Mouse (Mus musculus): ENCODE results near the gene Pde7b. TPM values are rescaled to one million over a fixed set of nuclear protein-coding genes. Genes with fewer than 3 reads are reported as not detected.

Pde7b gene
- polyA plus RNA-seq, 1 experiment from 2014 or later, result 0.29 TPM

DNA sequence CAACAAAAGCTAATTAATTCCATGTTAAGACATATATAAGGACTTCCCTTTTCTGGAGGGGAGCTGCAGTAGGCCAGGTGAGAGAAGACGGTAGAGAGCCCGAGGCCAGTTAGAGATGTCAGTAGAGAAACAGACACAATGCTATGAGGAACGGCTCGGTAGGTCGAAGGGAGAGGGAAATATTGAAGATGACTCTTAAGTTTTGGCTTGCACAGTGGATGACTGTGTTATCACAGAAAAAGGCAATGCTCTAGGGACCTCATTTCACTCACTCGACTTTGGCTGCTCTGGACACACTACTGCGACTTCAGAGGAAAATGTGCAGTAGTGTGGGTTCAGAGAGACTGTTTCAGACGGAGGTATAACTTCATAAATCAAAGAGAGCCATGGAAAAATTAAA is 234.6 kb downstream of the Pde7b start:
- Histone ChIP-seq H3K4me1 (replicated peaks) (no peaks in the 10 kb centered on the region), H3K36me3 (no peaks in the 10 kb centered on the region), H3K27ac (no peak overlapping the region), H3K4me3 (replicated peaks) (no peak overlapping the region), H3K9ac (no peak overlapping the region), H3K4me2 (no peak overlapping the region), H3K27me3 (no peaks in the 10 kb centered on the region), H3K9me3 (replicated peaks) (no peaks in the 10 kb centered on the region)
- DNase-seq, result no peak
- ATAC-seq (ENCODE audit: low read depth), result no peak
- WGBS (ENCODE audit: insufficient replicate concordance), result 52% methylated on average over 8 of the region's 8 CpGs

DNA sequence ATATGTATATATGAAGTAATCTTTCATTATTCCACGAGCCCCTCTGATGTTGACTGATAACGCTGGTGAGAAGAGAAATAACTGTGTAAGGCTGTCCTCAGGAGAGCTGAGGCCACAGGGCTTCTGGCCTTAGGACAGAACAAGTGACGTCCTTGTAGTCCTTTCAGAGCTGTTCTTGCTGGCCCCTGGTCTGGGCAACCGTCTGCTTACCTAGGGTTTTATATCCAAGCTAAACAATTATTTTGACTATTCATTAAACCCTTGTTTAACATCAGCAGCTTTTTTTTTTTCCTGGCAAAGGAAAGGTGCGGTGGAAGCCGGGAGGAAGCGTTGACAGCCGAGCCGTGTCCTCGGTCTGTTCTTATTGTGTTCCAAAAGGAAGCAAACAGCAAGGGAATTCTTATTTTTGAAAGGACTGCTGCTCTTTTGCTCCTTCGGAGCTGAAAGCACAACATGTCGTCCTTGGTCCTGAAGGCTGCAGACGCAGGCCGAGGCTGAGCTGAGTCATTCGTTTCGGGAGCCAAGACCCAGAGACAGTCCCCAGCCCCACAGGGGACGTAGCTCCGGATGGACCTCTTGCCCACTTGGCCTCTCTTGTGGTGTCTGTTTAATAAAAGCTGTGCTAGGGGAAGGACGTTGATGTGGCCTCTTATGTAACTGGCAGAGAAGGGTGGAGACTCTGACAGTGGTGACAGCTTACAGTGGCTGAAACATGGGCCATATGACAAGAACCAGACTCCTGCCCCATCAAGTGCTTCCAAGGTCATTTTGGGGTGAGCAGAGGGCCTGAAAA is 238.2 kb downstream of the Pde7b start:
- ATAC-seq (ENCODE audit: low read depth) (no peak), DNase-seq (no peak)
- no peak overlapping the region for H3K9ac ChIP-seq
- H3K4me1 ChIP-seq (replicated peaks), result no peaks in the 10 kb centered on the region
- H3K36me3 ChIP-seq, result no peaks in the 10 kb centered on the region
- H3K4me2 ChIP-seq, result no peak overlapping the region
- H3K27ac ChIP-seq, result no peak overlapping the region
- 55% methylated on average over 19 of the region's 19 CpGs for WGBS (ENCODE audit: insufficient replicate concordance)
- H3K27me3 ChIP-seq, result no peaks in the 10 kb centered on the region
- no peaks in the 10 kb centered on the region for H3K9me3 ChIP-seq (replicated peaks)
- no peak overlapping the region for H3K4me3 ChIP-seq (replicated peaks)

DNA sequence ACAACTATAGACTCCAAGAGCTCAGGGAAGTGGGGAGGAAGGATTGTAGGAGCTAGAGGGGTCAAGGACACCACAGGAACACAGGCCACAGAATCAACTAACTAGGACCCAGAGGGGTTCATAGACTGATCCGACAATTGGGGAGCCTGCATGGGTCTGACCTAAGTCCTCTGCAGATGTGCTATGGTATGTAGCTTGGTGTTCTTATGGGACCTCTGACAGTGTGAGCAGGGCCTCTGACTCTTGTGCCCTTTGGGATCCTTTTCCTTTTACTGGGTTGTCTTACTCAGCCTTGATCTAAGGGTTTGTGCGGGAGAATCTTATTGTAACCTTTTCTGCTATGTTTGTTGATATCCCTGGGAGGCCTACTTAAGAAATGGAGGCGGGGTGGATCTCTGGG is 239.1 kb downstream of the Pde7b start:
- 70% methylated on average over 3 of the region's 3 CpGs for WGBS (ENCODE audit: insufficient replicate concordance)
- Histone ChIP-seq H3K36me3 (no peaks in the 10 kb centered on the region), H3K27ac (no peak overlapping the region), H3K4me2 (no peak overlapping the region), H3K27me3 (no peaks in the 10 kb centered on the region), H3K4me1 (replicated peaks) (no peaks in the 10 kb centered on the region), H3K9me3 (replicated peaks) (no peaks in the 10 kb centered on the region), H3K4me3 (replicated peaks) (no peak overlapping the region), H3K9ac (no peak overlapping the region)
- ATAC-seq (ENCODE audit: low read depth) (no peak), DNase-seq (no peak)

DNA sequence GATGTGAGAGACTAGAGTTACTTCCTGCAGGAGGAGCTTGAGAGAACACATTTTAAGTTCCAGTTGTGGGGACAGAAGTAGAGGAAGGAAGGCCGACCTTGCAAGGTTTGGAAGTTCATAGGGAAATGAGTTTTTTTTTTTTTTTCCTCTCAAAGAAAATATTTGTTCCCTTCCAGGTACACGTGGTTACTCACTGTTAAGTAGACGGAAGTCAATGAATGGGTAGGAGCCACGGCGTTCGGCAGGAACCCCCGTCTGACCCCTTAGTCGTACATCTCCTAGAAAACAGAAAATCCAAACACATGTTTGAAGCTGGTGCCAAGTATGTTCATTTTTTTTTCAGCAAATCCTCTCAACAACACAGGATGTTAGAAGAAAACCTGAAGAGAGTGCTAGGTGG is 245.4 kb downstream of the Pde7b start:
- no peak for ATAC-seq (ENCODE audit: low read depth)

DNA sequence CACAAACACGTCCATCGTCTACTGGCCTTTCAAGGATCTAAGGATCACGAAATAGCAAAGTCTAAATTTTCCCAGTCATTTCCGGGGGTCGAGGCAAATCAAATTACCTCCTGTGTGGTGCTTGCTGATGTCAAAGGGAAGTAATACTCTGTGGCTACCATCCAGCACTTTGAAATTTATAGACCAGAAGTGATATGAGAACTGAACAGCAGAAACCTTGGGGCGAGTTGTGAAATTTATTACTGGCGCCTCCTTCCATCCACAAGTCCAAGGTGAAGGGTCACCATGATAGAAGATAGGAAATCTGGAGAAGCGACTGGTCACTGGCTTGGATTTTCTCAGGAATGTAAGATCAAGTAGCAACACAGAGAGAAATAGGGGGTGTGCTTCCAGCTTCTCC is 246.4 kb downstream of the Pde7b start:
- 58% methylated on average over 8 of the region's 8 CpGs for WGBS (ENCODE audit: insufficient replicate concordance)
- H3K36me3 ChIP-seq, result no peaks in the 10 kb centered on the region
- H3K4me1 ChIP-seq (replicated peaks), result no peaks in the 10 kb centered on the region
- no peak overlapping the region for H3K27ac ChIP-seq
- H3K27me3 ChIP-seq, result no peaks in the 10 kb centered on the region
- DNase-seq, result no peak
- no peak for ATAC-seq (ENCODE audit: low read depth)
- H3K9ac ChIP-seq, result no peak overlapping the region
- H3K4me2 ChIP-seq, result no peak overlapping the region
- H3K9me3 ChIP-seq (replicated peaks), result no peaks in the 10 kb centered on the region
- H3K4me3 ChIP-seq (replicated peaks), result no peak overlapping the region

More for the DNA sequence above, 245.4 kb downstream of the Pde7b start:
- no peaks in the 10 kb centered on the region for H3K9me3 ChIP-seq (replicated peaks)
- H3K4me1 ChIP-seq (replicated peaks), result no peaks in the 10 kb centered on the region
- H3K36me3 ChIP-seq, result no peaks in the 10 kb centered on the region
- no peak overlapping the region for H3K4me3 ChIP-seq (replicated peaks)
- H3K4me2 ChIP-seq, result no peak overlapping the region
- no peak overlapping the region for H3K27ac ChIP-seq
- no peak for DNase-seq
- no peak overlapping the region for H3K9ac ChIP-seq
- WGBS (ENCODE audit: insufficient replicate concordance), result 62% methylated on average over 8 of the region's 8 CpGs
- no peaks in the 10 kb centered on the region for H3K27me3 ChIP-seq

DNA sequence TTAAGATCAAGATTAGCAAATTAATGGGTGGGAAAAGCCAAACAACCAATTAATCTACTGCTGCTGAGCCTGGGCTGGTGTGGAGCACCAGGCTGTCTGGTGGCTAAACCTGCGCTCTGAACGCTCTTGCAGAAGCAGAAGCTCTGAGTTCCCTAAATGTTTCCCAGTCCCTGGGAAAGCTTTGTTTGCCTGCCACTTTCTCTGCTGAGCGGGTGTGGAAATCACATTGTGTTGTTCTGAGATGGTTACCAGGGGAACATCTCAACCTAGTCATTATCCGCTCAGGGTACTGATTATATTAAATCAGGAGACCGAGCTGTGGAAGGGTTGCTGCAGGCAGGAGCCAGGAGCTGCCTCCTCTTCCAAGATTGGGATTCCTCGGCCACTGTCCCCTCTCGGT is 250.0 kb downstream of the Pde7b start:
- no peak overlapping the region for H3K4me2 ChIP-seq
- no peak for DNase-seq
- H3K27me3 ChIP-seq, result no peaks in the 10 kb centered on the region
- 70% methylated on average over 7 of the region's 7 CpGs for WGBS (ENCODE audit: insufficient replicate concordance)
- H3K27ac ChIP-seq, result no peak overlapping the region
- no peak for ATAC-seq (ENCODE audit: low read depth)
- no peaks in the 10 kb centered on the region for H3K4me1 ChIP-seq (replicated peaks)
- no peaks in the 10 kb centered on the region for H3K9me3 ChIP-seq (replicated peaks)
- H3K36me3 ChIP-seq, result no peaks in the 10 kb centered on the region
- H3K4me3 ChIP-seq (replicated peaks), result no peak overlapping the region
- no peak overlapping the region for H3K9ac ChIP-seq

DNA sequence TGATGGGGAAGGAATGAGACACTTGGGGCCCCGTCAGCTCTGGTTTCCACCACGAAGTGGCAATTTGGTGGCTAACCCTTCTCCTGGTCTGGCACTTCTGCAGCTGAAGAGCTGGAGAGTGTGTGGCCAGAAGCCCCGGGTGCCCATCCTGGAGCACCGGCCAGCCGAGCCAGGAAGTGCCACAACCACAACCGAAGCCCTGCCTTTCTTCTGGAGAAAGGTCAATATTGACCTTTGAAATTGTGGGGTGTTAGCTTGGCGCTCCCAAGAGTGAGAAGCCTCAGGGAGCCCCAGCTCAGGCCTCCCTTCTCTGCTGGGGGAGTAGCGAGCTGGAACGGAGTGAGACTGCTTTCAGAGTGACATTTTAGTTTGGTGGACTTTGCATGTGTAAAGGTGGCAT is 250.8 kb downstream of the Pde7b start:
- DNase-seq (no peak), ATAC-seq (ENCODE audit: low read depth) (no peak)
- Histone ChIP-seq H3K4me2 (no peak overlapping the region), H3K27me3 (no peaks in the 10 kb centered on the region), H3K9me3 (replicated peaks) (no peaks in the 10 kb centered on the region), H3K4me3 (replicated peaks) (no peak overlapping the region), H3K9ac (no peak overlapping the region), H3K36me3 (no peaks in the 10 kb centered on the region), H3K27ac (no peak overlapping the region), H3K4me1 (replicated peaks) (no peaks in the 10 kb centered on the region)
- 44% methylated on average over 9 of the region's 9 CpGs for WGBS (ENCODE audit: insufficient replicate concordance)

DNA sequence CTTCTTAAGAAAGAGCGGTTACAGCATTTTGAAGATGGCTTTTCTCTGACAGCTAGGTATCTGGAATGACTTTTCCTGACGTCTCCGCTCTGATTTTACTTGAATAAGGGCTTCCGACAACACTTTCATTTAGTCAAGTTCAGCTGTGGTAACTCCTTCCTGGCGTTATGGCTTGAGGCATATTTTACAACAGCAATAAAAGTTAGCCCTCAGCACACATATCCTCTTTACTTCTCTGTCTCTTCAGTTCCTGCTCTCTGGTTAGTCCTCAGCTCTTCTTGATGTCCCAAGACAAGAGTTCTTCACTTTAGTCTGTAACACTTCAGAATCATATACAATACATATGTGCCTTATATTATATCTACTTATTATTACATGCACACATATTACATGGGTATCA is 251.4 kb downstream of the Pde7b start:
- Histone ChIP-seq H3K9me3 (replicated peaks) (no peaks in the 10 kb centered on the region), H3K27me3 (no peaks in the 10 kb centered on the region), H3K4me2 (no peak overlapping the region), H3K36me3 (no peaks in the 10 kb centered on the region), H3K9ac (no peak overlapping the region), H3K27ac (no peak overlapping the region), H3K4me3 (replicated peaks) (no peak overlapping the region), H3K4me1 (replicated peaks) (no peaks in the 10 kb centered on the region)
- DNase-seq (no peak), ATAC-seq (ENCODE audit: low read depth) (no peak)
- 74% methylated on average over 5 of the region's 5 CpGs for WGBS (ENCODE audit: insufficient replicate concordance)

DNA sequence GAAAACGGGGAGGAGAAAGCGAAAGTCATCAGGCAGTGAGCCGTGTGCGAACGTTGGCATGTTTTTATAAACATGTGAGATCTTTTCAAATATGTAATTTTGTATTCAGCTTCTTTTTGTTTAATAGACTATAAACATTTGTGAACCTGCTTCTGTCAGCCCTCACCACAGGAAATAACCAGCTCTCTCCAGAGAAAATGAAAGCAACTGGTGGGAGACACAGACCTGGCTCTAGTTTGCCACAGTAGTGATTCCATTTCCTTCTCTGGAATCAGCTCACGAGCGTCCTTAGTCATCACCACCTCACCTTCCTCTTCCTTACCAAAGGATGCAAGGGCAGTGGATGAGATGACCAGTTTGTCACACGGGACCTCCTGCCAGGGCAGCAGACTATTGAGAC is 252.9 kb downstream of the Pde7b start:
- H3K4me3 ChIP-seq (replicated peaks), result no peak overlapping the region
- WGBS (ENCODE audit: insufficient replicate concordance), result 71% methylated on average over 8 of the region's 8 CpGs
- ATAC-seq (ENCODE audit: low read depth), result no peak
- no peaks in the 10 kb centered on the region for H3K36me3 ChIP-seq
- H3K9ac ChIP-seq, result no peak overlapping the region
- no peak overlapping the region for H3K27ac ChIP-seq
- H3K9me3 ChIP-seq (replicated peaks), result no peaks in the 10 kb centered on the region
- H3K4me2 ChIP-seq, result no peak overlapping the region
- no peaks in the 10 kb centered on the region for H3K27me3 ChIP-seq
- H3K4me1 ChIP-seq (replicated peaks), result no peaks in the 10 kb centered on the region
- no peak for DNase-seq

DNA sequence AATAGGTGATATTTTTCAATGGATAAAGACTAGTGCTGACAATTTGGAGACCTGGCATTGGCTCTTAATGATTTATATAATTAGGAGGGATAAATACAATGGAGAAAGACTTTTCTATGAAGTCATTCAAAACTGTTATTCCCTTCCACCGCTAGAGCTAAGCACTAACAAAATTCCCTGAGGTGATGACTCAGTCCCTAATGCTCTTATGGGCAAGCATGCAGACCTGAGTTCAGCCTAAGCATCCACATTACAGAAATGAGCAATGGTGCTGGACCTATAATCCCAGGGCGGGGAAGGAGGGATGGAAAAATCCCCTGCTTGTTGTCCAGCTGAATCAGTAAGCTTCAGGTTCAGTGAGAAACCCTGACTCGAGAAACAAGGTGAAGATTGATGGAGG is 260.2 kb downstream of the Pde7b start:
- H3K9me3 ChIP-seq (replicated peaks), result no peaks in the 10 kb centered on the region
- no peaks in the 10 kb centered on the region for H3K36me3 ChIP-seq
- WGBS (ENCODE audit: insufficient replicate concordance), result 59% methylated on average over 3 of the region's 3 CpGs
- H3K27me3 ChIP-seq, result no peaks in the 10 kb centered on the region
- no peak overlapping the region for H3K9ac ChIP-seq
- no peak overlapping the region for H3K4me3 ChIP-seq (replicated peaks)
- DNase-seq (no peak), ATAC-seq (ENCODE audit: low read depth) (no peak)
- H3K4me2 ChIP-seq, result no peak overlapping the region
- H3K27ac ChIP-seq, result no peak overlapping the region
- H3K4me1 ChIP-seq (replicated peaks), result no peaks in the 10 kb centered on the region

DNA sequence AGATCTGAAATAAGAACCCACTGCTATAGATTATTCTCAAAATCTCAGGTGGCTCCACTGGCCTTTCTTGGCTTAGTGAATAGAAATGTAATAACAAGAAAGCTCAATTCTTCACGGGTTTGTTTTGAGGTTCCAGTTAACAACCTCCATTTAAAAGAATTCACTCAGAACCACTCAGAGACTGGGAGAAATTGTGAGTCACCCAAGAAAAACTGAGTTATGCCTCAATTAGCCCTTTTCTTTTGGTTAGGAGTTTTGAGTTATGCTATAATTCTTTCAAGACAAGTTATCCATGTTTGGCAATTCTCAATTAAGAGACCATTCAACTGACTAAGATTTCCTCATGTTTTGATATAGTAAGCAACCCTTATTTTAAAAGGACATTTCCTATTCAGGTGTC is 260.9 kb downstream of the Pde7b start:
- no peak for ATAC-seq (ENCODE audit: low read depth)

DNA sequence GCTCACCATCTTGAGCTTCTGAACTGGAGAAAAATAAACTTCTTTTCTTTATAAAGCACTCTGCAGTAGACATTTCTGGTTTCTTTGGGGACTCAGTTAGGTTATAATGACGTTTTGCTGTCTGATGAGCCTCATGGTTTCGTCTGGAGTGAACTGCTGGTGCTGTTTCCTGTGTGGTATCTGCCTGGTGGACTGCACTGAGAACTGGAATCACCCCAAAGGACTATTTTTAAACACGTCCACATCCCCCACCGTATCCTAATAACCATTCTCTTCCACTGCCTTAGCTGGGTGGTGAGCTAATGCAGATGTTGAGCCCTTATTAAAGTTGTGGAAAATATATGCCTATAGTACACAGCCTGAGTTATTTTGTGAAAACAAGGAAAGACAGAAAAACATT is 262.3 kb downstream of the Pde7b start:
- no peaks in the 10 kb centered on the region for H3K4me1 ChIP-seq (replicated peaks)
- 15% methylated on average over 4 of the region's 4 CpGs for WGBS (ENCODE audit: insufficient replicate concordance)
- H3K27me3 ChIP-seq, result no peaks in the 10 kb centered on the region
- H3K9ac ChIP-seq, result no peak overlapping the region
- H3K4me2 ChIP-seq, result no peak overlapping the region
- H3K9me3 ChIP-seq (replicated peaks), result no peaks in the 10 kb centered on the region
- H3K4me3 ChIP-seq (replicated peaks), result no peak overlapping the region
- H3K27ac ChIP-seq, result no peak overlapping the region
- ATAC-seq (ENCODE audit: low read depth) (no peak), DNase-seq (no peak)
- H3K36me3 ChIP-seq, result no peaks in the 10 kb centered on the region

More for the DNA sequence above, 260.9 kb downstream of the Pde7b start:
- Histone ChIP-seq H3K9ac (no peak overlapping the region), H3K27ac (no peak overlapping the region), H3K27me3 (no peaks in the 10 kb centered on the region), H3K9me3 (replicated peaks) (no peaks in the 10 kb centered on the region), H3K36me3 (no peaks in the 10 kb centered on the region), H3K4me1 (replicated peaks) (no peaks in the 10 kb centered on the region), H3K4me3 (replicated peaks) (no peak overlapping the region), H3K4me2 (no peak overlapping the region)
- WGBS (ENCODE audit: insufficient replicate concordance), result 61% methylated on average over 1 of the region's 1 CpGs
- no peak for DNase-seq
